ENCODE assay signal across 31 mouse cellular contexts in the genomic region with DNA sequence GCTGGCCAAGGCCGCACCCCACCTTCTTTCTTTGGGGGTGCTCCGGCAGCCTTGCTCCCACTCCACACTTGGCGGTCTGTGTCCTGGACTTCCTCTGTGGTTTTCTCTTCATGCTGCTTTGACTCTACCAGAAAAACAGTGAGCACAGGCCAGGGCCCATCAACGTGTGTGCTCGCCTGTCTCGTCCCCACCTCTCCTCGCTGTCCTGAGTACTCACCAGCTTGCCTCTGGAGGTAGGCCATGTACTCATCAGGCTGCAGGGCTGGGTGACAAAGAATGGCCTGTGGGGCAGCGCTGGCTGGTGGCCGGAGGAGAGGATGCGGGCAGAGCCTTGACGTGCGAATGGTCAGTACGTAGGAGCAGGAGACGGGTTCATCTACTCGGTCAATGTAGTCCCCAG. TPM values are rescaled to one million over a fixed set of nuclear protein-coding genes. Genes with fewer than 3 reads are reported as not detected.
DNase-seq lines count a peak whose midpoint lies in the region; ATAC-seq and TF ChIP-seq lines count a peak whose summit lies in the region.
"Had no signal": no experiment of that assay in that cellular context is flagged by ENCODE, and none has a peak within 500 bp of the region (broad histone marks: within the 10 kb centered on the region; RNA-seq: fewer than 3 reads in every experiment).

No protein-coding gene starts in this region.

- H3K4me3 ChIP-seq in G1E (ENCODE audit: low read depth, low read length): peak overlapping the region; percentile 25; the same call in 1 of the 2 replicates
- no peak overlapping the region for H3K4me3 ChIP-seq in liver, embryonic 13.5 days (replicated peaks)
- H3K4me3 ChIP-seq: embryonic facial prominence, embryonic 12.5 days; forebrain, embryonic 10.5 days; heart, embryonic 12.5 days; kidney, embryonic 15.5 days; layer of hippocampus, adult 2 months had no signal

- DNase-seq in 416B (ENCODE audit: low read depth): peak; percentile 67
- DNase-seq in G1E (ENCODE audit: low spot score): no peak
- no peak for DNase-seq in liver, embryonic 13.5 days
- DNase-seq in layer of hippocampus, postnatal 14 days (ENCODE audit: low spot score in 2 of 2): no peak
- no peak for DNase-seq in cerebellum, postnatal 14 days
- no peak for DNase-seq in lung, postnatal 36 days
- DNase-seq: adrenal gland, adult 8-10 months; cerebellum, adult 8-10 months; cerebellum, postnatal 36 days; embryo, embryonic 11 days; gastrocnemius, postnatal 10 days; heart, adult 18-20 months; heart, postnatal 4 days; kidney, adult 18-20 months; kidney, postnatal 36 days; left cerebral cortex, postnatal 4 days; lung, embryonic 14.5 days; lung, postnatal 14 days; midbrain, embryonic 14.5 days; right cerebral cortex, adult 18-20 months; spleen, adult 18-20 months; thymus, postnatal 25 days had no signal

- WGBS in liver, embryonic 13.5 days (ENCODE audit: insufficient replicate concordance): 65% methylated on average over 15 of the region's 15 CpGs

- H3K27ac ChIP-seq in liver, embryonic 13.5 days: 0 out of 2 replicates have a peak overlapping the region, but pooled peaks have one; percentile 60
- H3K27ac ChIP-seq: embryonic facial prominence, embryonic 12.5 days; forebrain, embryonic 10.5 days; hindbrain, embryonic 14.5 days; kidney, embryonic 15.5 days; layer of hippocampus, adult 2 months had no signal

- TF ChIP-seq CTCF in G1E (IDR thresholded peaks at IDR 0.05; ENCODE audit: low read depth, low read length): no peak

- no peak for ATAC-seq in G1E (ENCODE audit: extremely low read depth, insufficient number of reproducible peaks, low FRiP score, poor library complexity, severe bottlenecking)
- peak; percentile 10; the same call in 1 of the 2 replicates for ATAC-seq in liver, embryonic 13.5 days (ENCODE audit: low read depth)
- peak; percentile 7; the same call in 1 of the 2 replicates for ATAC-seq in megakaryocyte progenitor cell, adult 5-6 weeks (replicated peaks; ENCODE audit: poor library complexity)
- ATAC-seq: forebrain, embryonic 16.5 days had no signal

- H3K27me3 ChIP-seq in G1E (ENCODE audit: insufficient read depth, low read length): no peaks in the 10 kb centered on the region
- no peaks in the 10 kb centered on the region for H3K27me3 ChIP-seq in liver, embryonic 13.5 days
- H3K27me3 ChIP-seq: CH12.LX; embryonic facial prominence, embryonic 12.5 days; kidney, embryonic 15.5 days had no signal

- peak overlapping the region; percentile 0; the same call in 1 of the 2 replicates for H3K4me2 ChIP-seq in liver, embryonic 13.5 days
- H3K4me2 ChIP-seq: embryonic facial prominence, embryonic 12.5 days; heart, embryonic 12.5 days; hindbrain, embryonic 14.5 days; kidney, embryonic 15.5 days; lung, embryonic 14.5 days had no signal

- H3K9me3 ChIP-seq in G1E (replicated peaks): no peaks in the 10 kb centered on the region
- no peaks in the 10 kb centered on the region for H3K9me3 ChIP-seq in liver, embryonic 13.5 days (replicated peaks)
- H3K9me3 ChIP-seq: embryonic facial prominence, embryonic 12.5 days; forebrain, embryonic 10.5 days; heart, embryonic 12.5 days; kidney, embryonic 15.5 days had no signal

- H3K36me3 ChIP-seq in G1E (replicated peaks): peaks cover 96% of the 10 kb centered on the region
- H3K36me3 ChIP-seq in liver, embryonic 13.5 days: peaks cover 51% of the 10 kb centered on the region

- H3K4me1 ChIP-seq in G1E (ENCODE audit: insufficient read depth, low read depth, low read length): peaks cover 34% of the 10 kb centered on the region
- H3K4me1 ChIP-seq in liver, embryonic 13.5 days (replicated peaks): peaks cover 44% of the 10 kb centered on the region
- H3K4me1 ChIP-seq: embryonic facial prominence, embryonic 12.5 days; forebrain, embryonic 10.5 days had no signal

- H3K9ac ChIP-seq in liver, embryonic 13.5 days: no peak overlapping the region
- H3K9ac ChIP-seq: embryonic facial prominence, embryonic 12.5 days; heart, embryonic 12.5 days; hindbrain, embryonic 14.5 days; kidney, embryonic 15.5 days; lung, embryonic 14.5 days had no signal

RNA-seq across cellular contexts. Expression of gene Os9, which starts 21.1 kb away (rescaled TPM):
- total RNA-seq in G1E (2014; fragmentation: Nextera tagmentation) (47.9 and 55.4 TPM in 2 replicates), G1E (2017) (95.7 and 99.7 TPM in 2 replicates)
- 110 and 126 TPM in 2 replicates for polyA plus RNA-seq in G1E (2012)
- 45.6 and 49.0 TPM in 2 replicates for polyA plus RNA-seq in liver, embryonic 13.5 days (2015; fragmentation: Nextera tagmentation; extraction: Ambion mirVana)
- total RNA-seq in megakaryocyte progenitor cell, adult 5-6 weeks (2015): 40.1 and 43.7 TPM in 2 replicates
- total RNA-seq in megakaryocyte progenitor cell, adult 5-6 weeks (2017): 192 and 207 TPM in 2 replicates
- 100 to 1,000 TPM; 100 to 103 TPM for total RNA-seq in layer of hippocampus, postnatal 14 days (2021)

RNA-seq across cellular contexts. Expression of gene Agap2, which starts 24.8 kb away (rescaled TPM):
- total RNA-seq in G1E (2014; fragmentation: Nextera tagmentation): 0.15 and 1.3 TPM in 2 replicates
- under 0.01 and 1.1 TPM in 2 replicates for total RNA-seq in G1E (2017)
- 0.07 and 0.26 TPM in 2 replicates for polyA plus RNA-seq in G1E (2012)
- polyA plus RNA-seq in liver, embryonic 13.5 days (2015; fragmentation: Nextera tagmentation; extraction: Ambion mirVana): 0.41 and 0.85 TPM in 2 replicates
- 5.3 and 9.7 TPM in 2 replicates for total RNA-seq in megakaryocyte progenitor cell, adult 5-6 weeks (2015)
- 37.4 and 41.4 TPM in 2 replicates for total RNA-seq in megakaryocyte progenitor cell, adult 5-6 weeks (2017)
- total RNA-seq in layer of hippocampus, postnatal 14 days (2021): 100 to 1,000 TPM; 719 to 736 TPM

RNA-seq across cellular contexts. Expression of gene Tspan31, which starts 29.8 kb away (rescaled TPM):
- total RNA-seq in G1E (2014; fragmentation: Nextera tagmentation) (163 and 186 TPM in 2 replicates), G1E (2017) (73.6 and 83.9 TPM in 2 replicates)
- polyA plus RNA-seq in G1E (2012): 30.3 and 41.8 TPM in 2 replicates
- polyA plus RNA-seq in liver, embryonic 13.5 days (2015; fragmentation: Nextera tagmentation; extraction: Ambion mirVana): 69.4 and 77.7 TPM in 2 replicates
- 93.8 and 97.5 TPM in 2 replicates for total RNA-seq in megakaryocyte progenitor cell, adult 5-6 weeks (2015)
- total RNA-seq in megakaryocyte progenitor cell, adult 5-6 weeks (2017): 67.2 and 73.0 TPM in 2 replicates
- total RNA-seq in layer of hippocampus, postnatal 14 days (2021): 10 to 100 TPM; 62.7 to 65.4 TPM

RNA-seq across cellular contexts. Expression of gene Cdk4, which starts 36.5 kb away (rescaled TPM):
- 532 and 608 TPM in 2 replicates for total RNA-seq in G1E (2014; fragmentation: Nextera tagmentation)
- total RNA-seq in G1E (2017): 648 and 675 TPM in 2 replicates
- 1,726 and 1,826 TPM in 2 replicates for polyA plus RNA-seq in G1E (2012)
- polyA plus RNA-seq in liver, embryonic 13.5 days (2015; fragmentation: Nextera tagmentation; extraction: Ambion mirVana): 645 and 664 TPM in 2 replicates
- total RNA-seq in megakaryocyte progenitor cell, adult 5-6 weeks (2015): 781 and 827 TPM in 2 replicates
- 536 and 567 TPM in 2 replicates for total RNA-seq in megakaryocyte progenitor cell, adult 5-6 weeks (2017)
- total RNA-seq in layer of hippocampus, postnatal 14 days (2021): 100 to 1,000 TPM; 120 to 123 TPM

RNA-seq across cellular contexts. Expression of gene March9, which starts 39.9 kb away (rescaled TPM):
- total RNA-seq in G1E (2014; fragmentation: Nextera tagmentation): 0.68 and 1.1 TPM in 2 replicates
- 1.2 and 1.3 TPM in 2 replicates for total RNA-seq in G1E (2017)
- 0.63 and 0.88 TPM in 2 replicates for polyA plus RNA-seq in G1E (2012)
- 0.07 TPM in 1 of 2 replicates, not detected in the other for polyA plus RNA-seq in liver, embryonic 13.5 days (2015; fragmentation: Nextera tagmentation; extraction: Ambion mirVana)
- 0.05 and 0.10 TPM in 2 replicates for total RNA-seq in megakaryocyte progenitor cell, adult 5-6 weeks (2015)
- total RNA-seq in megakaryocyte progenitor cell, adult 5-6 weeks (2017): 0.08 TPM in 1 of 2 replicates, not detected in the other
- 10 to 100 TPM; 31.8 to 34.9 TPM for total RNA-seq in layer of hippocampus, postnatal 14 days (2021)

Comparison
In these comparisons a context has a peak if more than half of its experiments do, and no peak if none do; other contexts are left out.
1. RNA of gene Agap2, which starts 24.8 kb away (total RNA-seq): 719 to 736 TPM in layer of hippocampus, postnatal 14 days; 5.3 to 41.4 TPM in megakaryocyte progenitor cell, adult 5-6 weeks and under 0.01 to 1.3 TPM in G1E; every median in the first group is over 10 times any median in the second.